In the genomic region with DNA sequence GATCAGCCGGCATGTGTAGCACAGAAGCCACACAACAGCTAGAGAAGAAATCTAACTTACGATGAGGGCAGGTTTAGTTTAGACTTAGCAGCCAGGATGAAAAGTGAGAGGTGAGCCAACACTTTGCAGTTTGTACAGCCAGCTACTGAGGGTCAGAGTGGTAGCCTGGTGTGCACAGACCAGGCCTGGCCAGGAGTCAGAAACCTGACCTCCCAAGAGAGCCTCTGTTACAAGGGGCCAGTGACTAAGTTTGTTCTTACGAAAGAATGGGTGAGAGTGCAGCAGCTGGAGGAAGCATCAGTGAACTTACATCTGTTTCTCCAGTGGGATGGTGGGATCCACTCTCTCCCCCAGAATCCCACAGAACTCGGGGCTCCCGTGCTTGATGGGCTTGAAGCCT, we compare ENCODE assay signal across 14 mouse cellular contexts. TPM values are rescaled to one million over a fixed set of nuclear protein-coding genes. Genes with fewer than 3 reads are reported as not detected.
DNase-seq lines count a peak whose midpoint lies in the region; ATAC-seq lines count a peak whose summit lies in the region.
"Had no signal": no experiment of that assay in that cellular context is flagged by ENCODE, and none has a peak within 500 bp of the region (broad histone marks: within the 10 kb centered on the region; RNA-seq: fewer than 3 reads in every experiment).

No protein-coding gene starts in this region.

- no peaks in the 10 kb centered on the region; the same call in 1 of the 2 replicates for H3K36me3 ChIP-seq in heart, embryonic 11.5 days (ENCODE audit: control insufficient read depth, insufficient read depth, low read length)
- H3K36me3 ChIP-seq in liver, embryonic 16.5 days (ENCODE audit: control insufficient read depth, insufficient read depth), result peaks cover 5% of the 10 kb centered on the region; the same call in 1 of the 2 replicates
- peaks cover 68% of the 10 kb centered on the region for H3K36me3 ChIP-seq in liver, embryonic 12.5 days

- H3K27ac ChIP-seq in heart, embryonic 11.5 days (ENCODE audit: low read depth, low read length), result no peak overlapping the region; the same call in 1 of the 2 replicates
- H3K27ac ChIP-seq in liver, embryonic 16.5 days (ENCODE audit: low read length), result no peak overlapping the region
- no peak overlapping the region for H3K27ac ChIP-seq in liver, embryonic 12.5 days
- H3K27ac ChIP-seq: limb, embryonic 12.5 days had no signal

- peaks cover 58% of the 10 kb centered on the region for H3K4me1 ChIP-seq in heart, embryonic 11.5 days (ENCODE audit: control insufficient read depth, insufficient read depth, low read length)
- H3K4me1 ChIP-seq in liver, embryonic 16.5 days (ENCODE audit: control insufficient read depth, low read depth, low read length), result peaks cover 7% of the 10 kb centered on the region
- peaks cover 20% of the 10 kb centered on the region for H3K4me1 ChIP-seq in liver, embryonic 12.5 days

- DNase-seq in heart, postnatal 4 days, result no peak
- peak; percentile 78 for DNase-seq in adrenal gland, postnatal 10 days
- peak; percentile 49 for DNase-seq in lung, postnatal 36 days
- no peak for DNase-seq in cerebellum, postnatal 36 days
- DNase-seq: cerebellum, adult 2 months; kidney, adult 9 months; lung, embryonic 14.5 days; right cerebral cortex, postnatal 4 days had no signal

- no peak for ATAC-seq in heart, embryonic 11.5 days (replicated peaks; ENCODE audit: insufficient number of reproducible peaks, low FRiP score, low TSS enrichment)
- ATAC-seq in liver, embryonic 16.5 days (ENCODE audit: low read depth), result peak; percentile 54
- no peak for ATAC-seq in liver, embryonic 12.5 days
- ATAC-seq: forebrain, embryonic 14.5 days; hindbrain, embryonic 16.5 days had no signal

- peaks cover 2% of the 10 kb centered on the region; the same call in 1 of the 2 replicates for H3K27me3 ChIP-seq in heart, embryonic 11.5 days (ENCODE audit: control insufficient read depth, insufficient read depth, low read length)
- H3K27me3 ChIP-seq in liver, embryonic 16.5 days (ENCODE audit: control insufficient read depth, insufficient read depth, low read depth, low read length), result no peaks in the 10 kb centered on the region
- H3K27me3 ChIP-seq in liver, embryonic 12.5 days (replicated peaks), result no peaks in the 10 kb centered on the region

- H3K9ac ChIP-seq in heart, embryonic 11.5 days (ENCODE audit: low read depth, low read length), result 0 out of 2 replicates have a peak overlapping the region, but pooled peaks have one; percentile 5
- H3K9ac ChIP-seq in liver, embryonic 16.5 days (ENCODE audit: low read depth, low read length), result no peak overlapping the region
- H3K9ac ChIP-seq in liver, embryonic 12.5 days, result no peak overlapping the region
- H3K9ac ChIP-seq: limb, embryonic 12.5 days; lung, embryonic 14.5 days had no signal

- H3K9me3 ChIP-seq in heart, embryonic 11.5 days (replicated peaks; ENCODE audit: control insufficient read depth, low read length), result no peaks in the 10 kb centered on the region
- no peaks in the 10 kb centered on the region for H3K9me3 ChIP-seq in liver, embryonic 16.5 days (replicated peaks; ENCODE audit: control insufficient read depth, low read length)
- no peaks in the 10 kb centered on the region for H3K9me3 ChIP-seq in liver, embryonic 12.5 days (replicated peaks)
- H3K9me3 ChIP-seq: limb, embryonic 12.5 days had no signal

- no peak overlapping the region for H3K4me2 ChIP-seq in heart, embryonic 11.5 days
- H3K4me2 ChIP-seq in liver, embryonic 16.5 days (ENCODE audit: low read depth, low read length), result no peak overlapping the region
- H3K4me2 ChIP-seq in liver, embryonic 12.5 days, result no peak overlapping the region
- H3K4me2 ChIP-seq: limb, embryonic 12.5 days; lung, embryonic 14.5 days had no signal

- 88% methylated on average over 5 of the region's 5 CpGs for WGBS in heart, embryonic 11.5 days (ENCODE audit: insufficient replicate concordance)
- WGBS in liver, embryonic 16.5 days (ENCODE audit: insufficient replicate concordance), result 71% methylated on average over 5 of the region's 5 CpGs
- WGBS in liver, embryonic 12.5 days (ENCODE audit: insufficient replicate concordance), result 96% methylated on average over 5 of the region's 5 CpGs

- H3K4me3 ChIP-seq in heart, embryonic 11.5 days (ENCODE audit: low read depth, low read length), result no peak overlapping the region
- H3K4me3 ChIP-seq in liver, embryonic 16.5 days (ENCODE audit: low read depth, low read length), result no peak overlapping the region
- H3K4me3 ChIP-seq in liver, embryonic 12.5 days, result no peak overlapping the region
- H3K4me3 ChIP-seq: limb, embryonic 12.5 days had no signal

RNA-seq across cellular contexts. Expression of a gene that starts 38.6 kb away (rescaled TPM):
- 60.7 and 73.4 TPM in 2 replicates for polyA plus RNA-seq in heart, embryonic 11.5 days (2014; fragmentation: Nextera tagmentation; extraction: Ambion mirVana)
- total RNA-seq in heart, postnatal 4 days (2021), result 100 to 1,000 TPM; 120 to 124 TPM
- polyA plus RNA-seq in liver, embryonic 16.5 days (2015; fragmentation: Nextera tagmentation; extraction: Ambion mirVana), result 76.1 and 79.3 TPM in 2 replicates
- 81.0 and 81.3 TPM in 2 replicates for polyA plus RNA-seq in liver, embryonic 12.5 days (2016; fragmentation: Nextera tagmentation; extraction: Ambion mirVana)
- 100 to 1,000 TPM; 360 to 448 TPM for total RNA-seq in adrenal gland, postnatal 10 days (2021)

Comparison
In these comparisons a context has a peak if more than half of its experiments do, and no peak if none do; other contexts are left out.
1. DNase-seq: peak in adrenal gland, postnatal 10 days (single experiment) and lung, postnatal 36 days (single experiment); none in heart, postnatal 4 days (single experiment) and cerebellum, postnatal 36 days (0 of 2).